Mouse (Mus musculus) limb, embryonic 11.5 days (tissue): ENCODE measurements around the gene Gabpa. TPM values are rescaled to one million over a fixed set of nuclear protein-coding genes. Genes with fewer than 3 reads are reported as not detected.

Experiments
- ATAC-seq: fragments of 200-750 bp; cut with Nextera tagmentation; 2 replicates; pipeline ENCODE4 v1.8.0; 2017; ENCODE audit warnings: low read depth; ENCODE audit not compliant: insufficient number of reproducible peaks, low FRiP score, low TSS enrichment
- DNase-seq: peaks from one replicate; pipeline ENCODE4 v3.0.0-alpha.2; 2015; ENCODE audit warnings: low spot score
- H3K27ac ChIP-seq: fragments of 300-500 bp; sonication (generic); replicated peaks from 2 replicates; pipeline ENCODE4 v1.5.1; 2014; ENCODE audit warnings: low read depth, mild to moderate bottlenecking, low read length
- H3K27me3 ChIP-seq: fragments of 300-500 bp; sonication (generic); 2 replicates; pipeline ENCODE4 v1.6.1; 2014; ENCODE audit warnings: mild to moderate bottlenecking, low read length, mixed read lengths; ENCODE audit not compliant: control insufficient read depth, insufficient read depth
- H3K36me3 ChIP-seq: fragments of 300-500 bp; sonication (generic); 2 replicates; pipeline ENCODE4 v1.6.1; 2014; ENCODE audit warnings: mild to moderate bottlenecking, low read length, moderate library complexity, mixed read lengths; ENCODE audit not compliant: control insufficient read depth, insufficient read depth
- H3K4me1 ChIP-seq: fragments of 300-500 bp; sonication (generic); 2 replicates; pipeline ENCODE4 v1.6.1; 2014; ENCODE audit warnings: low read length, mixed read lengths; ENCODE audit not compliant: control insufficient read depth, insufficient read depth
- H3K4me2 ChIP-seq: fragments of 300-500 bp; sonication (generic); 2 replicates; pipeline ENCODE4 v1.6.1; 2014; ENCODE audit warnings: low read depth, mild to moderate bottlenecking, moderate library complexity; ENCODE audit not compliant: severe bottlenecking
- H3K4me3 ChIP-seq: fragments of 300-500 bp; sonication (generic); 2 replicates; pipeline ENCODE4 v1.5.1; 2014; ENCODE audit warnings: low read depth, low read length
- H3K9ac ChIP-seq: fragments of 300-500 bp; sonication (generic); 2 replicates; pipeline ENCODE4 v1.6.1; 2014; ENCODE audit warnings: mild to moderate bottlenecking, low read length
- H3K9me3 ChIP-seq: fragments of 300-500 bp; sonication (generic); 2 replicates; pipeline ENCODE4 v1.6.1; 2016; ENCODE audit warnings: low read length; ENCODE audit not compliant: control insufficient read depth
- WGBS: fragments of 180-500 bp; shearing (Covaris S2); extraction: QIAGEN DNeasy Blood & Tissue Kit; methylation state at CpG from one replicate; pipeline ENCODE4 v1.1.7; 2014; 5-methylcytosine and 5-hydroxymethylcytosine counted together
- polyA plus RNA-seq: library from polyadenylated mRNA; unstranded; fragments of >200 nt; fragmentation: Nextera tagmentation; extraction: Ambion mirVana; gene quantifications from 2 replicates; pipeline ENCODE4 v1.2.1, GENCODE M21; 2014

Gene Gabpa
- polyA plus RNA-seq, 1 experiment from 2014 or later: 41.5 TPM

DNA sequence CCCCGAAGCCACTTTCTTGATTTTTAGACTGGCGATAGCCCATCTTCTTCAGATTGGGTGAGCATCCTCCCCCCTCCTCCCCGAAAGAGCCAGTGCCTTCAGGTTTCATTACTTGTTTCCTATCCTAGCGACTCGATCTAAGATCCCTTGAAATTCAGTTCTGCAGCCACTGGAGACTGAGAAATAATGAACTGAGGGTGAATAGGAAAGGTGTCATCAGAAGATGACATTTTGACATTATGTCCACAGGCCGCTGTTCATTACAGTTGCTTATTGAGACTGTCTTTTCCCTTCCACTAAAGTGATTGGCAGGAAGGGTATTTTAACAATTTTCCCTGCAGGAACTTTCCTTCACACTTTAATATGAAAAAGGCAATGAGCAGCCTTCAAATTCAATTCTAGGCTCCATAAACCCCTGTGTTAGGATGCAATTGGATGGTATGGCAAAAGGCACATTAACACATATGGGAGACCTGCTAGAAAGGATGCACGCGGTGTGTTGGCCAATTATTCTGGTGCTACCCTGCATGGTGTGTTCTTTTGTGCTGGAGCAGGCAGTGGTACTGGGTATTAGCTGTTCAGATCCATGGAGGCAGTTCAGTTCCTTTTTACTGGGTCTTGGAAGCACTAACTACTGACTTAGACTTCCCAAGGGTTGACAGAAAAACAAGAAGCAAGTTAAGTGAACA is 76.9 kb downstream of the Gabpa start:
- Histone ChIP-seq H3K36me3 (no peaks in the 10 kb centered on the region), H3K4me1 (no peaks in the 10 kb centered on the region), H3K9me3 (no peaks in the 10 kb centered on the region), H3K4me3 (no peak overlapping the region), H3K27ac (no peak overlapping the region), H3K27me3 (no peaks in the 10 kb centered on the region), H3K4me2 (no peak overlapping the region), H3K9ac (no peak overlapping the region)
- 93% methylated on average over 8 of the region's 8 CpGs for WGBS
- ATAC-seq: no peak
- DNase-seq: no peak

Other genes starting within 250 kb of the Gabpa start
- 52.6 and 53.0 TPM in 2 replicates for gene Mrpl39, start 99.2 kb upstream of the Gabpa start, polyA plus RNA-seq
- gene Jam2, start 60.8 kb upstream of the Gabpa start, polyA plus RNA-seq: 2.5 and 2.8 TPM in 2 replicates
- 937 and 941 TPM in 2 replicates for gene Atp5j, start 700 bp downstream of the Gabpa start, polyA plus RNA-seq